Mouse (Mus musculus): Measurements from ENCODE around the gene Gm18596.
"Not testable (repeated sequence)": the region's sequence is repeated elsewhere in the genome, so short reads cannot be mapped to it uniquely, and the experiment has no call there.

The Gm18596 gene

GRCm38 (mm10) chr10:77741924-77742688 is at the start of gene Gm18596:
Gm18596 (minus strand) TSS chr10:77742638.
- not testable (repeated sequence) for DNase-seq (ENCODE audit: low spot score in 2 of 2)

- DNase-seq (ENCODE audit: low spot score in 2 of 2): no peak
Measured at GRCm38 (mm10) chr10:77788621-77789020, 46.2 kb upstream of the Gm18596 start.

- not testable (repeated sequence) for DNase-seq (ENCODE audit: low spot score in 2 of 2)
Measured at GRCm38 (mm10) chr10:77787876-77788275, 45.4 kb upstream of the Gm18596 start, which contains the start of gene Gm7137. Gm7137 (minus strand) TSS chr10:77788200.

- not testable (repeated sequence) for DNase-seq (ENCODE audit: low spot score in 2 of 2)
Measured at GRCm38 (mm10) chr10:77783396-77783795, 41.0 kb upstream of the Gm18596 start.

- DNase-seq (ENCODE audit: low spot score in 2 of 2): not testable (repeated sequence)
Measured at GRCm38 (mm10) chr10:77782442-77782841, 40.0 kb upstream of the Gm18596 start, which contains the start of gene Gm3250. Gm3250 (minus strand) TSS chr10:77782542.

- not testable (repeated sequence) for DNase-seq (ENCODE audit: low spot score in 2 of 2)
Measured at GRCm38 (mm10) chr10:77776844-77777243, 34.4 kb upstream of the Gm18596 start, which contains the start of gene Gm7138. Gm7138 (minus strand) TSS chr10:77776944.

- DNase-seq (ENCODE audit: low spot score in 2 of 2): not testable (repeated sequence)
Measured at GRCm38 (mm10) chr10:77772142-77772541, 29.7 kb upstream of the Gm18596 start.

GRCm38 (mm10) chr10:77771225-77771624 is 28.8 kb upstream of the Gm18596 start, which contains the start of gene Gm3238:
Gm3238 (minus strand) TSS chr10:77771325.
- DNase-seq (ENCODE audit: low spot score in 2 of 2): not testable (repeated sequence)

GRCm38 (mm10) chr10:77769727-77770126 is 27.3 kb upstream of the Gm18596 start:
- DNase-seq (ENCODE audit: low spot score in 2 of 2): no peak

- not testable (repeated sequence) for DNase-seq (ENCODE audit: low spot score in 2 of 2)
Measured at GRCm38 (mm10) chr10:77759582-77759981, 17.1 kb upstream of the Gm18596 start, which contains the start of gene Gm3233. Gm3233 (minus strand) TSS chr10:77759682.

GRCm38 (mm10) chr10:77753448-77753847 is 11.0 kb upstream of the Gm18596 start:
- no peak for DNase-seq (ENCODE audit: low spot score in 2 of 2)

GRCm38 (mm10) chr10:77752312-77752711 is 9.9 kb upstream of the Gm18596 start:
- DNase-seq (ENCODE audit: low spot score in 2 of 2): not testable (repeated sequence)

GRCm38 (mm10) chr10:77751254-77751653 is 8.8 kb upstream of the Gm18596 start, which contains the start of gene Gm9736:
Gm9736 (minus strand) TSS chr10:77751354.
- DNase-seq (ENCODE audit: low spot score in 2 of 2): not testable (repeated sequence)

- DNase-seq (ENCODE audit: low spot score in 2 of 2): not testable (repeated sequence)
Measured at GRCm38 (mm10) chr10:77750686-77751085, 8.2 kb upstream of the Gm18596 start.

GRCm38 (mm10) chr10:77738929-77739328 is 3.5 kb downstream of the Gm18596 start:
- DNase-seq (ENCODE audit: low spot score in 2 of 2): no peak

GRCm38 (mm10) chr10:77735928-77736327 is 6.5 kb downstream of the Gm18596 start:
- no peak for DNase-seq (ENCODE audit: low spot score in 2 of 2)

- DNase-seq (ENCODE audit: low spot score in 2 of 2): no peak
Measured at GRCm38 (mm10) chr10:77729241-77729640, 13.2 kb downstream of the Gm18596 start.

GRCm38 (mm10) chr10:77728280-77728679 is 14.2 kb downstream of the Gm18596 start:
- no peak for DNase-seq (ENCODE audit: low spot score in 2 of 2)

GRCm38 (mm10) chr10:77726186-77726585 is 16.3 kb downstream of the Gm18596 start, which contains the start of gene Gm10100:
Gm10100 (plus strand) TSS chr10:77726486.
- no peak for DNase-seq (ENCODE audit: low spot score in 2 of 2)

GRCm38 (mm10) chr10:77724855-77725254 is 17.6 kb downstream of the Gm18596 start:
- DNase-seq (ENCODE audit: low spot score in 2 of 2): no peak

- not testable (repeated sequence) for DNase-seq (ENCODE audit: low spot score in 2 of 2)
Measured at GRCm38 (mm10) chr10:77720299-77720698, 22.1 kb downstream of the Gm18596 start, which contains the start of gene Krtap12-1. Krtap12-1 (plus strand) TSS chr10:77720599.

- DNase-seq (ENCODE audit: low spot score in 2 of 2): no peak
Measured at GRCm38 (mm10) chr10:77715507-77715906, 26.9 kb downstream of the Gm18596 start, which contains the start of gene Gm10142. Gm10142 (plus strand) TSS chr10:77715807.

- no peak for DNase-seq (ENCODE audit: low spot score in 2 of 2)
Measured at GRCm38 (mm10) chr10:77713734-77714133, 28.7 kb downstream of the Gm18596 start.

All from left cerebral cortex, adult 9 months (tissue).